Mouse (Mus musculus) CD4-positive, CD25-positive, alpha-beta regulatory T cell, adult 4 months (primary cell): ENCODE results near the gene Pspc1. TPM values are rescaled to one million over a fixed set of nuclear protein-coding genes. Genes with fewer than 3 reads are reported as not detected.

Source experiments
- ATAC-seq: one replicate; pipeline ENCODE4 v1.8.0; 2017
- polyA plus RNA-seq, 2 experiments: library from polyadenylated mRNA; unstranded; fragments of 100-300 nt; shearing (Covaris generic); gene quantifications; one replicate each; pipeline ENCODE4 v1.2.1; 2017

The Pspc1 gene
- polyA plus RNA-seq, 2 experiments from 2014 or later = 11.8 to 17.9 TPM

GRCm38 (mm10) chr14:56697836-56698235, 80.3 kb downstream of the Pspc1 start:
- ATAC-seq = no peak

DNA sequence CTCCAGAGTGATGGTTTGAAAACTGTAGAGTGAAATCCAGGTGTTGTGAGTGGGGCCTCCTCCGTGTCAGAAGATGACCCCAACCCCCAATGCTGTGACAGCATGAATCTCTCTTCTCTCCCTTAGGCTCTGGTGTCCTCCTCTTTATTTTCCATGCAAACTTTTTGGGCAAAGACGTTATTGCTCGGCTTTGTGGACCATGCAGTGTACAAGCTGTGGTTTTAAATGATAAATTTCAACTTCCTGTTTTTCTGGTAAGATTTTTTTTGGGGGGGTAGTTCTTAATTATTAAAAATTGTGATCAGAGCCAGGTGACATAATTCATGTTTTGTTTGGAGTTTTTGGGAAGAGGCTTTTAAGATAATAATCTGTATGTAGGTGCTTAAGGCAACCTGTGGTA, 82.6 kb downstream of the Pspc1 start:
- no peak for ATAC-seq

DNA sequence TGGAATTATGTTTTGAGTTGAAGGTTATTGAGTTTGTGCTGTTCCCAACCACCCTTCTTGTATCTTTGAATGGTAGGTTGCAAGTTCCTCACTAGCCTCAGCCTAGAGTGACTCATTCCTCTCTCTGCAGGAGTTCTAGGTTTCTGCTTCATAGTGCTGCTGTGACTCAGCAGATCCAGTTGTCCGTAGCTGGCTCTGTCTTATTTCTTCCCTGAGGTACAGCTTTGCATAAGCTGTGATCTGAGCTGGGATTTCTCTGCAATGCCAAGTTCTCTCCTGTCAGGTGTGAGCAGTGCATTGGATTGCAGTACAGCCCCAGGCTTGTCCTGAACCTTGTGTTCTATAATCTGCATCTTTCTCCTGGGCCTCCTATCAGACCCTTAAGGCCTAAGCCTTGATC, 88.3 kb downstream of the Pspc1 start:
- ATAC-seq = no peak

- no peak for ATAC-seq
These were observed 89.0 kb downstream of the Pspc1 start for GRCm38 (mm10) chr14:56689116-56689515.

DNA sequence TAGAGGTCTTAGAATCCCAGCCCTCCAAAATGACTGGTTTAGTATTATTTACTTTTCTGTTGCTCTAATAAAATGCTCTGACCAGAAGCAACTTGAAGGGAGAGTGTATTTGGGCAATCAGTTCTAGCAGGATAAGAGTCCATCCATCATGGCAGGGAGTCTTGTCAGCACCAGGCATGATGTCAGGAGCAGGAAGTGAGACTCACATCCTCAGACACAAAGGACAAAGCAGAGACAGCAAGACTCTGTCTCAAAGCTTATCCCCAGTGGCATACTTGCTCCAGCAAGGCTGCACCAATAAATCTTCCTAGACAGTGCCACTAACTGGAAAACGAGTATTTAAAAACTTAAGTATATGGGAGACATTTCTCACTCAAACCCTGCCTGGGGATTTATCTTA, 92.7 kb downstream of the Pspc1 start:
- ATAC-seq = no peak

Other genes starting within 250 kb of the Pspc1 start
- gene Cenpj, start 202.9 kb downstream of the Pspc1 start, polyA plus RNA-seq = 10 to 100 TPM; 13.0 to 14.5 TPM
- 10 to 100 TPM; 47.3 to 49.6 TPM for gene Parp4, start 202.7 kb downstream of the Pspc1 start, polyA plus RNA-seq
- gene Mphosph8, start 110.1 kb downstream of the Pspc1 start, polyA plus RNA-seq = 10 to 100 TPM; 49.3 to 88.8 TPM
- gene Zmym5, start 33.4 kb upstream of the Pspc1 start, polyA plus RNA-seq = 10 to 100 TPM; 52.6 to 53.7 TPM
- 10 to 100 TPM; 63.5 to 69.4 TPM for gene Zmym2, start 108.3 kb upstream of the Pspc1 start, polyA plus RNA-seq